Mouse (Mus musculus) heart, postnatal 4 days (tissue): ENCODE data around the gene Acadm. TPM values are rescaled to one million over a fixed set of nuclear protein-coding genes. Genes with fewer than 3 reads are reported as not detected.

Experiments
- DNase-seq: peaks from one replicate; pipeline ENCODE4 v3.0.0; 2021
- total RNA-seq, 2 experiments: library from RNA; stranded (reverse); gene quantifications; 2 replicates each; pipeline ENCODE4 v1.2.3; 2021

Gene Acadm
- total RNA-seq, 2 experiments from 2014 or later: 579 to 585 TPM

DNA sequence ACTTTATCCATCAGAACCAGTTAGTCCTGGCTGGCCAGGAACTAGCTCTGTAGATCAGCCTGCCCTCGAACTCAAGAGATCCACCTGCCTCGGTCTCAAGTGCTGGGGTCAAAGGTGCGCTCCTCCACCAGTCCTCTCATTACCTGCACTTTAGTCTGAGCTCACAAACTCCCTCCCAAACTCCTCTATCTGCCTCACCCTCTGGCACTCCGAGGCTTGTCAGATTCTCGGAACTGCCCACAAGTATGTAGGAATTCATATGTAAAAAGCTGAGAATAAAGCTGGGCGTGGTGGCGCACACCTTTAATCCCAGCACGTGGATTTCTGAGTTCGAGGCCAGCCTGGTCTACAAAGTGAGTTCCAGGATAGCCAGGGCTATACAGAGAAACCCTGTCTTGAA, 3.9 kb downstream of the Acadm start:
- no peak for DNase-seq

GRCm38 (mm10) chr3:153940021-153940420, 4.4 kb downstream of the Acadm start:
- DNase-seq: no peak

- DNase-seq: no peak
Measured at GRCm38 (mm10) chr3:153937116-153937810, 7.2 kb downstream of the Acadm start.

GRCm38 (mm10) chr3:153935878-153936277, 8.6 kb downstream of the Acadm start:
- peak; percentile 51 for DNase-seq

DNA sequence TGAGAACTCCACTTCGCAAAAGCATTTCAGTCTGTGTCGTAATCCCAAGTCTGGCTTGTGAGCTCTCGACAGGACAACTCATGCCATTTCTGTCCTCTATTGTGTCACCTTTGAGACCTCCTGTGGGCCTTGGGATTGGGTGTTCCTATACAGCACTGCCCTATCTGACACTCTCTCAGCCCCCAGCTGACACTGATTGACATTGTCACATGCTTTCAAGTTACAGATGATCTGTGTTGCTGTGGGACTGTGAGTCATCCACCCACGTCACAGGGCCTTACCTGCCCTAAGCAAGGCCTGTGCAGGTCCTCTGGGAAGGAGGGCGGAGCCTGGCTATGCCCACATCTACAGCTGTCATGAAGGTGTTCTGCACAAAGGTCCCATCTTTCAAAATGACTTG, 12.0 kb downstream of the Acadm start:
- no peak for DNase-seq

DNA sequence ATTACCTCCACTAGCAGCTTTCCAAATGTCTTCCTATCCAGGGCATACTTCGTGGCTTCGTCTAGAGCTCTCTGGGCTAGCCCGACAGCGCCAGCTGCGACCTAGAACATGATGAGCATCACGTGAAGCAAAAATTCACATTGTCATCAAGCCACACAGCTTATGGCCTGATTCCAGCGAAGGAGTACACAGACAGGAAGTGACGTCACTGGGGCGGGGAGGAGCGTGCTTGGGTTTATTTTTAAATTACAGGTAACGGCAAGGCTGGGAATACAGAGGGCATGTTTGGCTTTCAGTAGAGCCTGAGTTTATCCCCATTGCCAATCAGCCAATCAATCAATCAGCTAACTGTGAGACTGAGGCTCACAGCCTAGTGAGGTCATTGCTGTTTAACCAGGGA, 14.9 kb downstream of the Acadm start:
- DNase-seq: no peak

DNA sequence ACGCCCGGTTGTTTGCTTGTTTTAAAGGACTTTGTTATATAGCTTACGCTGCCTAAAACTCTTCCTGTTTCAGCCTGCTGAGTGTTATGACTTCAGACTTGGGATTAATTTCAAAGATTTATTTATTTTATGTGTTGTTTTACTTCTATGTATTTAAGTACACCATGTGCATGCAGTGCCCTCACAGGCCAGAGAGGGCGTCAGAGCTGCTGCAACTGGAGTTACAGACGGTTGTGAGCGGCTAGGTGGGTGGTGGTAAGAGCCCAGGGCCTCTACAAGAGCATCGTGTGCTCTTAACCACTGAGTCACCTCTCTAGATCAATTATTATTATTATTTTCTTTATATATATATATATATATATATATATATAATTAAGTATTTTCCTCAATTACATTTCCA, 18.1 kb downstream of the Acadm start:
- no peak for DNase-seq

DNA sequence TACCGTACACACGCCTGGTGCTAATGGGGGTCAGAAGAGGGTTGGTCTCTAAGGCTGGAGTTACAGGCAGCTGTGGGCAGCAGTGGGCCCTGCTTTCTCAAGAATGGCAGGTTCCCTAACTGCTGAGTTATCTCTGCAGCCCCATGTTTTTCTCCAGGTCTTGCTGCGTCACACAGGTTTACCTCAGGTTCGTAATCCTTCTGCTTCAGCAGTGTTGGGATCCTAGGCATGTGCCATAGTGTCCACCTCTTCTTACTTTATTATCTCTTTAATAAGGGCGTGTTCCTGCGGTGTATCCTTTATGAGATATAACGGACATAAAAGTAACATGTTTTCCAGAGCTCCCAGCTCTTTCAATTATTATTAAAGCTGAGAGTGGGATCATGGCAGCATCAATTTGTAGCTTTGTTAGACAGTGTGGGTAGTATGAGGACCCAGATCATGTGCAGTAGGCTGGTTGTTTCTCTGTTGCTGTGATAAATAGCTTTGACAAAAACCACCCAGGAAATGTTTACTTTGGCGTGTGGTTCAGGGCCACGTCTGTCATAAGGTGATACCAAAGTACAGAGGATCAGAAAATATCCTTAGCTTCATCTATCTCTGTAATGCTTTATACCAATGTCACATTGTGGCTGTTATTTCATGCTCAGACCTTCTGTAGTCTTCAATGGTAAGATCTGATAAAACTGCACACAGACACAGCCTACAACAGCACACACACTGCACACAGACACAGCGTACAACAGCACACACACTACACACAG, 23.1 kb downstream of the Acadm start:
- DNase-seq: no peak

DNA sequence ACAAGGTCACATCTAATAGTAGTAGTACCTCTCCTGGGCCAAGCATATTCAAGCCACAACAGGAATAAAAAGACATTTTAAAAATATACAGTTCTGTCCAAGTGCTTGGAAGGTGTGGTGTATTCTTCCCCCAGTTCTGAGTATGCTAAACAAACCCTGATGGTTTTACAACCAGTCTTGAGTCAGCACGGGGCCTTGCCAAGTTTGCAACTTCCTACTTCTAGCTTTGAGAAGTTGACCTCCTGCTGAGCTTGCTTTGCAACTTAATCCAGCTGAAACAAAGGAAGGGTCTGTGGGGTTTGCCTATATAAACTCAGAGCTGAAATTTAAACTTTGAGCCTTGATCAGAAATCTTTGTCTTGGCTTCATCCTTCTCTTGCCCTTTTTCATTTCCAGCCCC, 27.2 kb downstream of the Acadm start:
- DNase-seq: no peak

DNA sequence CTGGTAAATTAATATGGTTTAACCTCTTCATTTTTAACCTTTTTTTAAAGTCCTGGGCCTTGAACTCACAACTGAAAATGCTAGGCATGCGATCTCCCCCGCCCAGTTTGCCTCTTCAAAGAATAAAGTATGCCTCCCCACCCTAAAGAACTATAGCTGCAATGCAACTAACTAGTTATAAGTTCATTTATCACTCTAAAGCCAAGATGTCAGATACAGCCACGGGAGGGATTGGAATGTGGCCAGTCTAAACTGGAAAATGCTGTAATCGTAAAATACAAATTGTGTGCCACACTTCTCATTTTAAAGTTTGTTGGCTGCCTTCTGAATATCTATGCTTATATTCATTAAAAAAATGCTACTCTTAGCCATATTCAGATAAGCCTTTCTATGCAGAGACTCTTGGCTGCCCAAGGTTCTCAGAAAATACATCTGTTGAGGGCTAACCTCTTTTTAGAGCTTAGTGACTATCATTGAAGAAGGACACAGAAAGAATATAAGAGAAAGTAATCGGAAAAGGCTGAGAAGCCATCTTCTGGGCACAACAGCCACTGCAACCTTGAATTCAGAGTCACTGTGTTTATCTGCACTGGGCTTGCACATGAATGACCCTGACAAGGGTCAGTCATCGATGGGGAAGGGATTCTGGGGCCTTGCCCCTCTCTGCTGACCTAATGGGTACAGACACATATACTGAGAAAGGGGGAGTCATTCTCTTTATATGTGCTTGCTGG, 30.8 kb downstream of the Acadm start:
- no peak for DNase-seq

GRCm38 (mm10) chr3:153912546-153913509, 31.6 kb downstream of the Acadm start, which contains the start of gene Rabggtb:
TSS of gene Rabggtb (minus strand) at chr3:153913009.
- peak; percentile 97 for DNase-seq

DNA sequence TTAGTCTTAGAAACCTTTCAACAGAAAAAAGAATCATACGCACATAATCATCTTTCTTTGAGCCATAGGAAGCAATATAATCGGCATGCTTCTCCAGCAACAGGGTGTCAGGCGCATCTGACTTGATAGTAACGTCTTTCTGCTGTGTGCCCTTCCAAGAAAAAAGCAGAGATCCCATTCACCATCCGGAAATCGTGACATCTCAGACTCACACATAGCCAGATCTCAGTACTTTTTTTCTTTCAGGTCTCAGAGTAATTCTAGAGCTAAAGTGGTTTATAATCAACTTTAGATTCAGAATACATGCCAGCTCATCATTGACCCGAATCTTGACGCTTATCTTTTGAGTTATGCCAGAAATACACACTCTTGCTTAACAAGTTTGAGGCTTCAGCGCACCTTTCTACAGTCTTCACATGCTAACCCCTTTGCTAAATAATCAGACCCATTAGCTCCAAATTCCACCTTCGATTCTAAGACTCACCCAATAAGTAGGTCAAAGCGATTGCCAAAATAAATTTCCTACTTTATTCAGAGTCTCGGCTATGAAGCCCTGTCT, 32.5 kb downstream of the Acadm start:
- no peak for DNase-seq

DNA sequence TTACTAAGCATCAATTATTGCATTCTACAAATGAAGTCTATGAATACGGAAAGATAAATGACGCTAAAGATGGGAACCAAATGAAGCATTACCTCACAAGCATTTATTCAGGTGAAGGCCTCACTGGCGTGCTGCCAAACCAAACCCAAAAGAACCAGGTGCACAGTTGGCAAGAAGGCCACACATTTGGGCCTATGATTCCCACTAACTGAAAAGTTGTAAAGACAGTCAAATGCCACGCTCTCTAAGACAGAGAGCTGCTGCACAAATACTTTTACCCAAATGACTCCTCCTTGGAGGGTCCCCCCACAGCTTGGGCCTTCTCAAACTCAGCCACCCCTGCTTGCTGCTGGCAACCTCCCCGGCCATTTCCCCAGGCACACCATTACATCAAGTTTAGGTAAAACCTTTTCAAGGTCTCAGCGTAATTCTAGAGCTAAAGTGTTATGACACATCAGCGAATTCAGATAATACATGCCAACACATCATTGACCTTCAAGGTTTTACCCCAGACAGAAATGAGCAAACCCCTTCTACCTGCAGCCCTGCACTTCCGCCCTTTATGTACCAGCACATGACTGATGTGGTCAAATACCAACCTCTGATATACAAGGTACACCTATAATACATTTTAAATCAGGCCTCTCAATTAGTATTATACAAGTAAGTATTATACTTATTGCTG, 33.1 kb downstream of the Acadm start:
- no peak for DNase-seq

DNA sequence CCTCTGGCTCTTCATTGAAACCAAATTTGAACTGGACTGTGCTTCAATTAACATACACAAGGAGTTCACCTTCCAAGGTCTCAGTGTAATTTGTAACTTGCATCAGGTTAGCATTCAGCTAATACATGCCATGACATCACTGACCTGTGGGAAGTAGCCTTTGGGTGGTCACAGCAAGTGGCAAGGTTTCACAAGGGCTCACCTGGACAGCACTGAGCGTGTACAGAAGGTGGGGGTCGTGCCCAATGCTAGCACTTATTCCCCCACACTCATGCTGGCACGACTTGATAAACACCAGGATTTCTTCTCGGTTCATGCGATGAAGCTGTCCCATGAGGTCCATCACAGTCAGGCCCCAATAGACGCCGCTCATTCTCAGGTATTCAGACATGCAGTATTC, 33.9 kb downstream of the Acadm start:
- DNase-seq: no peak

GRCm38 (mm10) chr3:153908919-153909318, 35.5 kb downstream of the Acadm start:
- DNase-seq: no peak

GRCm38 (mm10) chr3:153906136-153906871, 38.1 kb downstream of the Acadm start, which contains the start of gene Msh4:
TSS of gene Msh4 (minus strand) at chr3:153906138.
- DNase-seq: no peak

GRCm38 (mm10) chr3:153905251-153906135, 38.9 kb downstream of the Acadm start:
- peak; percentile 15 for DNase-seq

DNA sequence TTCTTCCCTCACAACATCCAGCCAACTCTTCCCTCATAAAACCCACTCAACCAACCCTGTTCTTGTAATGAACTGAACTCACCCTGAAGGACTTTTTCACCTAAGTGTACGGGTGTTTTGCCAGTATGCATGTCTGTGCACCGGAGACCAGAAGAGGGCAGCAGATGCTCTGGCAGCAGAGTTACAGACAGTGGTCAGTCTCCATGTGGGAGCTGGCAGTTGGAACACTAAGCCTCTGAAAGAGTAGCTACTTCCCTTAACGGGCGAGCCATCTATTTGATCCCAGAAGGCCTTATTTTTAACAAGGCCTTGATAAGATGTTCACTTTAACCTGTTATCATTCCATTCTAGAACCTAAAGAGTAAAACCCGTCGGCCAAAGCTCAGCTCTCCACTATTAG, 39.8 kb downstream of the Acadm start:
- DNase-seq: peak; percentile 65

DNA sequence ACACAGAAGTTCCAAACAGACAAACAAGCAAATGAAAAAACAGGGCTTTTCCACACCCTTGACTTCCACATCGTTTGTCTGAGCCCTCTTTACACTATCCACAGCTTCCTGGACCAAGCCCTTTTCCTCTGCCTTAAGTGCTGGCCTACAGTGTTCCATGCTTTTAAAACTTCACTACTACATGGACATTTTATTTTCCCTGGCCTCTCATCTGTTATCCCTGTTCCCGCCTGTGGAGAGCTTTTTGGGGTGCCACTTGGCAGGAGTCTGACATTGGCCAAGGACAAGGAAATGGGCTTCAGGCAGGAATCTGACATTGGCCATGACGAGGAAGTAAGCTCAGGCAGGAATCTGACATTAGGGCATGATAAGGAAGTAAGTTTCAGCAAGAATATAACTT, 41.8 kb downstream of the Acadm start:
- DNase-seq: no peak
